Mouse (Mus musculus) heart, postnatal 0 days (tissue): Measurements from ENCODE around the gene Adgrv1.

Source experiments
- CTCF ChIP-seq: IDR thresholded peaks from 2 replicates; pipeline ENCODE4 v1.5.1; 2016; ENCODE audit warnings: antibody characterized with exemption, control low read depth, low read depth
- EP300 ChIP-seq: IDR thresholded peaks from 2 replicates; pipeline ENCODE4 v1.6.1; 2016; ENCODE audit warnings: antibody characterized with exemption, low read depth

GRCm38 (mm10) chr13:81657008-81657350 lies 24.0 kb upstream of the Adgrv1 start:
- TF ChIP-seq EP300 (no peak), CTCF (no peak)
